Mouse (Mus musculus): ENCODE data around the gene Nkd2.

Nkd2 gene

GRCm38 (mm10) chr13:73847465-73847836 is at the start of gene Nkd2:
Gene Nkd2 (minus strand): TSS chr13:73847631.
- peak; percentile 47 to 60 for DNase-seq (ENCODE audit: low spot score in 2 of 2)

GRCm38 (mm10) chr13:73892493-73893178 is 45.2 kb upstream of the Nkd2 start:
- no peak for DNase-seq (ENCODE audit: low spot score in 2 of 2)

- DNase-seq (ENCODE audit: low spot score in 2 of 2) = no peak
Observed at GRCm38 (mm10) chr13:73887415-73887874, 40.0 kb upstream of the Nkd2 start.

- DNase-seq (ENCODE audit: low spot score in 2 of 2) = no peak
Observed at GRCm38 (mm10) chr13:73886601-73887000, 39.2 kb upstream of the Nkd2 start.

GRCm38 (mm10) chr13:73886066-73886465 is 38.6 kb upstream of the Nkd2 start:
- DNase-seq (ENCODE audit: low spot score in 2 of 2) = no peak

- DNase-seq (ENCODE audit: low spot score in 2 of 2) = no peak
Observed at GRCm38 (mm10) chr13:73885656-73886055, 38.2 kb upstream of the Nkd2 start.

GRCm38 (mm10) chr13:73881347-73881746 is 33.9 kb upstream of the Nkd2 start:
- no peak for DNase-seq (ENCODE audit: low spot score in 2 of 2)

- DNase-seq (ENCODE audit: low spot score in 2 of 2) = peak; percentile 17 to 52
Observed at GRCm38 (mm10) chr13:73879824-73880223, 32.4 kb upstream of the Nkd2 start.

- no peak for DNase-seq (ENCODE audit: low spot score in 2 of 2)
Observed at GRCm38 (mm10) chr13:73872159-73872558, 24.7 kb upstream of the Nkd2 start.

- no peak for DNase-seq (ENCODE audit: low spot score in 2 of 2)
Observed at GRCm38 (mm10) chr13:73846589-73847464, 604 bp downstream of the Nkd2 start.

- DNase-seq (ENCODE audit: low spot score in 2 of 2) = no peak
Observed at GRCm38 (mm10) chr13:73842696-73843095, 4.7 kb downstream of the Nkd2 start.

GRCm38 (mm10) chr13:73839740-73840139 is 7.7 kb downstream of the Nkd2 start:
- DNase-seq (ENCODE audit: low spot score in 2 of 2) = no peak

- DNase-seq (ENCODE audit: low spot score in 2 of 2) = no peak
Observed at GRCm38 (mm10) chr13:73839137-73839548, 8.3 kb downstream of the Nkd2 start.

GRCm38 (mm10) chr13:73837708-73838107 is 9.7 kb downstream of the Nkd2 start:
- DNase-seq (ENCODE audit: low spot score in 2 of 2) = no peak

- no peak for DNase-seq (ENCODE audit: low spot score in 2 of 2)
Observed at GRCm38 (mm10) chr13:73836491-73836890, 10.9 kb downstream of the Nkd2 start.

GRCm38 (mm10) chr13:73835791-73836190 is 11.6 kb downstream of the Nkd2 start:
- DNase-seq (ENCODE audit: low spot score in 2 of 2) = no peak

GRCm38 (mm10) chr13:73833809-73834208 is 13.6 kb downstream of the Nkd2 start:
- no peak for DNase-seq (ENCODE audit: low spot score in 2 of 2)

GRCm38 (mm10) chr13:73831486-73831885 is 15.9 kb downstream of the Nkd2 start:
- DNase-seq (ENCODE audit: low spot score in 2 of 2) = peak in 1 of 2 experiments; percentile 21

- no peak for DNase-seq (ENCODE audit: low spot score in 2 of 2)
Observed at GRCm38 (mm10) chr13:73827243-73827642, 20.2 kb downstream of the Nkd2 start.

- DNase-seq (ENCODE audit: low spot score in 2 of 2) = no peak
Observed at GRCm38 (mm10) chr13:73823711-73824110, 23.7 kb downstream of the Nkd2 start.

GRCm38 (mm10) chr13:73822187-73822800 is 25.1 kb downstream of the Nkd2 start:
- peak in 1 of 2 experiments; percentile 44 for DNase-seq (ENCODE audit: low spot score in 2 of 2)

GRCm38 (mm10) chr13:73821251-73821650 is 26.2 kb downstream of the Nkd2 start:
- DNase-seq (ENCODE audit: low spot score in 2 of 2) = no peak

Measured in spleen, postnatal 14 days (tissue).